Mouse (Mus musculus) liver, embryonic 15.5 days (tissue): ENCODE measurements around the gene Scg5. TPM values are rescaled to one million over a fixed set of nuclear protein-coding genes. Genes with fewer than 3 reads are reported as not detected.
A peak's percentile ranks its signal among the peaks of the same experiment; 100 is the strongest.

Source experiments
- ATAC-seq: fragments of 200-750 bp; cut with Nextera tagmentation; 2 replicates; pipeline ENCODE4 v1.8.0; 2017; ENCODE audit warnings: moderate number of reproducible peaks, mild to moderate bottlenecking, moderate library complexity; ENCODE audit not compliant: insufficient read depth
- H3K27ac ChIP-seq: fragments of 300-500 bp; sonication (generic); replicated peaks from 2 replicates; pipeline ENCODE4 v1.5.1; 2015; ENCODE audit warnings: mild to moderate bottlenecking, inconsistent platforms
- H3K27me3 ChIP-seq: fragments of 300-500 bp; sonication (generic); 2 replicates; pipeline ENCODE4 v1.6.1; 2015; ENCODE audit warnings: mild to moderate bottlenecking, inconsistent platforms
- H3K36me3 ChIP-seq: fragments of 300-500 bp; sonication (generic); replicated peaks from 2 replicates; pipeline ENCODE4 v1.6.1; 2015; ENCODE audit warnings: moderate library complexity, mild to moderate bottlenecking, inconsistent platforms
- H3K4me1 ChIP-seq: fragments of 300-500 bp; sonication (generic); replicated peaks from 2 replicates; pipeline ENCODE4 v1.6.1; 2015; ENCODE audit warnings: inconsistent platforms
- H3K4me2 ChIP-seq: fragments of 300-500 bp; sonication (generic); 2 replicates; pipeline ENCODE4 v1.6.1; 2015; ENCODE audit warnings: moderate library complexity, mild to moderate bottlenecking, inconsistent platforms
- H3K4me3 ChIP-seq: fragments of 300-500 bp; sonication (generic); replicated peaks from 2 replicates; pipeline ENCODE4 v1.5.1; 2015; ENCODE audit warnings: mild to moderate bottlenecking, inconsistent platforms
- H3K9ac ChIP-seq: fragments of 300-500 bp; sonication (generic); 2 replicates; pipeline ENCODE4 v1.6.1; 2015; ENCODE audit warnings: moderate library complexity, mild to moderate bottlenecking, inconsistent platforms
- H3K9me3 ChIP-seq: fragments of 300-500 bp; sonication (generic); replicated peaks from 2 replicates; pipeline ENCODE4 v1.6.1; 2016; ENCODE audit warnings: inconsistent platforms
- WGBS: fragments of 180-500 bp; shearing (Covaris S2); methylation state at CpG from one replicate; pipeline ENCODE4 v1.1.7; 2015; ENCODE audit warnings: mixed read lengths; ENCODE audit not compliant: insufficient replicate concordance; 5-methylcytosine and 5-hydroxymethylcytosine counted together
- polyA plus RNA-seq: library from polyadenylated mRNA; unstranded; fragments of >200 nt; fragmentation: Nextera tagmentation; extraction: Ambion mirVana; gene quantifications from 2 replicates; pipeline ENCODE4 v1.2.1, GENCODE M21; 2015

Scg5 gene
- polyA plus RNA-seq = 0.09 and 0.14 TPM in 2 replicates

GRCm38 (mm10) chr2:113828943-113829882 is at the start of gene Scg5:
Gene Scg5 (minus strand): TSS chr2:113829121.
- Histone ChIP-seq H3K4me3 (no peak within 1 kb of the TSS), H3K9me3 (0 out of 2 replicates have a peak, but pooled peaks cover 5% of the 10 kb centered on the region), H3K9ac (no peak within 1 kb of the TSS), H3K4me1 (peaks cover 7% of the 10 kb centered on the region; the same call in 1 of the 2 replicates), H3K27ac (no peak within 1 kb of the TSS), H3K27me3 (no peaks in the 10 kb centered on the region), H3K4me2 (peak within 1 kb of the TSS; percentile 38; the same call in 1 of the 2 replicates), H3K36me3 (peaks cover 26% of the 10 kb centered on the region)
- 0 out of 2 replicates have a peak, but pooled peaks have one; percentile 28 for ATAC-seq
- WGBS = 26% methylated on average over 23 of the region's 23 CpGs

- no peaks in the 10 kb centered on the region for H3K36me3 ChIP-seq
- no peak overlapping the region for H3K4me2 ChIP-seq
- H3K4me1 ChIP-seq = no peaks in the 10 kb centered on the region
- H3K27me3 ChIP-seq = no peaks in the 10 kb centered on the region
- 68% methylated on average over 1 of the region's 1 CpGs for WGBS
- no peak overlapping the region for H3K4me3 ChIP-seq
- no peaks in the 10 kb centered on the region for H3K9me3 ChIP-seq
- no peak overlapping the region for H3K9ac ChIP-seq
- H3K27ac ChIP-seq = no peak overlapping the region
- ATAC-seq = no peak
Observed at GRCm38 (mm10) chr2:113870115-113870514, 41.2 kb upstream of the Scg5 start.

DNA sequence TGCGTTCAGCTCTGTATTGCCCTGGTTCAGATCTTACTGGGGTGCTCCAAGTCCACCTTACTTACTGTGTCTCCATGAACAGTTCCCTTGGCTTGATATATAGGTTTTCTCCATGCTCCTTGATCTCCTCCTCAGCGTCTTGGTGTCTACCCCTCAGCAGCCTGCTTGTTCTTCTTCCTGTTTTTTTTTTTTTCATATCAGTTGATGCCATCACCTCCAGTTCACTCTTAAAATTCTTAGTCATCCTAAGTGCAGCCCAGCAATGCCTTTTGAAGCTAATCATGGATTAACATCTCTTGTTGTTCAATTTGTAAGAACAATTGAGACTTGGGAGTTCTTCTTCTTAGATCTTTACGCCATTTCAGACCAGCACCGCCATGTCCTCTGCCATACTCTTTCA is 39.5 kb upstream of the Scg5 start:
- Histone ChIP-seq H3K9ac (no peak overlapping the region), H3K4me2 (no peak overlapping the region), H3K9me3 (no peaks in the 10 kb centered on the region), H3K27ac (no peak overlapping the region), H3K27me3 (no peaks in the 10 kb centered on the region), H3K36me3 (no peaks in the 10 kb centered on the region), H3K4me3 (no peak overlapping the region), H3K4me1 (no peaks in the 10 kb centered on the region)
- no peak for ATAC-seq
- WGBS = 53% methylated on average over 4 of the region's 4 CpGs

DNA sequence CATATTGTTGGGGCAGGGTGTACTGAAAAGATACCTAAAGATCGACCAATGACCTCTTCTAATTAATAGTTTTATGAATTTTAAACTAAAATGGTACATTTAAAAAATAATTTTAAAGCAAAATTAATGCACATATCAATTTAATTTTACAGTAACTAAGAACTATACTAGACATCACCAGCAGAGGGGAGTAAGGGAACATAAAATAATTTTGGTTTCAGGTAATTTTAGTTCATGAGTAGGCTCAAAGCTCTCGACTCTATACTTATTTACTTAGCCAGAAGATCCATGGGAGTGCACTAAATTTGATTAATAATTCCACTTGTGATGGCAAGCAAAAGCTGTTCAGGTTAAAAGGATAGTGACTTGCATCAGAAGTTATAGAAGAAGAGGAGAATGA is 37.2 kb upstream of the Scg5 start:
- WGBS = 21% methylated on average over 2 of the region's 2 CpGs
- Histone ChIP-seq H3K9ac (no peak overlapping the region), H3K36me3 (no peaks in the 10 kb centered on the region), H3K4me3 (no peak overlapping the region), H3K27me3 (no peaks in the 10 kb centered on the region), H3K4me1 (no peaks in the 10 kb centered on the region), H3K9me3 (no peaks in the 10 kb centered on the region), H3K27ac (no peak overlapping the region), H3K4me2 (no peak overlapping the region)
- ATAC-seq = no peak

GRCm38 (mm10) chr2:113849141-113849540 is 20.2 kb upstream of the Scg5 start:
- 5% methylated on average over 3 of the region's 3 CpGs for WGBS
- Histone ChIP-seq H3K4me2 (peak overlapping the region; percentile 78), H3K4me3 (peak overlapping the region; percentile 98), H3K4me1 (peaks cover 23% of the 10 kb centered on the region), H3K27ac (peak overlapping the region; percentile 96), H3K9ac (peak overlapping the region; percentile 93), H3K36me3 (peaks cover 23% of the 10 kb centered on the region), H3K9me3 (no peaks in the 10 kb centered on the region), H3K27me3 (0 out of 2 replicates have a peak, but pooled peaks cover 2% of the 10 kb centered on the region)
- no peak for ATAC-seq

- Histone ChIP-seq H3K4me2 (peak within 1 kb of the TSS; percentile 78), H3K27ac (peak within 1 kb of the TSS; percentile 96), H3K27me3 (0 out of 2 replicates have a peak, but pooled peaks cover 2% of the 10 kb centered on the region), H3K4me1 (peaks cover 23% of the 10 kb centered on the region), H3K9ac (peak within 1 kb of the TSS; percentile 93), H3K4me3 (peak within 1 kb of the TSS; percentile 98), H3K9me3 (no peaks in the 10 kb centered on the region), H3K36me3 (peaks cover 30% of the 10 kb centered on the region)
- peak; percentile 98 for ATAC-seq
- WGBS = under 1% methylated on average over 48 of the region's 48 CpGs
Observed at GRCm38 (mm10) chr2:113848245-113849121, 19.6 kb upstream of the Scg5 start, which contains the start of gene Arhgap11a. Gene Arhgap11a (minus strand): TSS chr2:113848661.

DNA sequence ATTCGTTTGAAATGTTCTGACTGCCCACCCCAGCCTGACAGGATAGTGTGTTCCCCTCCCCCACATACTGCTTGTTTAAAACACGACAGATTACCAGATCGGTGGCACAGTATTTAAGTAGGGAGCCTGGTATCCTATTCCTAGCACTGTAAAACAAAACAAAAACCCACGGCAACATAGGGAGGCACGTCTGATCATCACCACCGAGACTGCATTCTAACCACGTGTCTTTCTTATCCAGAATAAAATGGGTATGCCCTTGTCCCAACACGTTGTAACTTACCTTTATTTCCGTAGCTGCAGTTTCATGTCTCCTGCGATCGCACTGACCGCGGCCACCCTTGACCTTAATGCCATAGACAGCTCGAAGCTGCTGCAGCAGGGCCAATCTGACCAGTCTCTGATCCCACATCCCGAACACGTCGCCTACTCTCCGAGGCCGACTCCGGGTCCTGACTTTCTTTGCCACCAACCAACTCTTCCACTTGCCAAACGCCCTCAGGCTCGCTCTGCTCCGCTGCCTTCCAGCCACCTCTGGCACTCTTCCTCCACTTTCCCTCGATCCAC is 18.8 kb upstream of the Scg5 start:
- 0 out of 2 replicates have a peak, but pooled peaks cover 2% of the 10 kb centered on the region for H3K27me3 ChIP-seq
- peaks cover 35% of the 10 kb centered on the region for H3K36me3 ChIP-seq
- H3K9ac ChIP-seq = peak overlapping the region; percentile 93
- peak overlapping the region; percentile 78 for H3K4me2 ChIP-seq
- peak overlapping the region; percentile 96 for H3K27ac ChIP-seq
- WGBS = under 1% methylated on average over 24 of the region's 24 CpGs
- peak overlapping the region; percentile 98 for H3K4me3 ChIP-seq
- ATAC-seq = peak; percentile 16
- H3K9me3 ChIP-seq = no peaks in the 10 kb centered on the region
- H3K4me1 ChIP-seq = peaks cover 25% of the 10 kb centered on the region

- Histone ChIP-seq H3K27me3 (no peaks in the 10 kb centered on the region), H3K9me3 (no peaks in the 10 kb centered on the region), H3K4me1 (peaks cover 25% of the 10 kb centered on the region), H3K4me2 (no peak overlapping the region), H3K4me3 (no peak overlapping the region), H3K9ac (no peak overlapping the region), H3K36me3 (peaks cover 56% of the 10 kb centered on the region), H3K27ac (no peak overlapping the region)
- ATAC-seq = no peak
- WGBS = 77% methylated on average over 4 of the region's 4 CpGs
Observed at GRCm38 (mm10) chr2:113845081-113845480, 16.2 kb upstream of the Scg5 start.

DNA sequence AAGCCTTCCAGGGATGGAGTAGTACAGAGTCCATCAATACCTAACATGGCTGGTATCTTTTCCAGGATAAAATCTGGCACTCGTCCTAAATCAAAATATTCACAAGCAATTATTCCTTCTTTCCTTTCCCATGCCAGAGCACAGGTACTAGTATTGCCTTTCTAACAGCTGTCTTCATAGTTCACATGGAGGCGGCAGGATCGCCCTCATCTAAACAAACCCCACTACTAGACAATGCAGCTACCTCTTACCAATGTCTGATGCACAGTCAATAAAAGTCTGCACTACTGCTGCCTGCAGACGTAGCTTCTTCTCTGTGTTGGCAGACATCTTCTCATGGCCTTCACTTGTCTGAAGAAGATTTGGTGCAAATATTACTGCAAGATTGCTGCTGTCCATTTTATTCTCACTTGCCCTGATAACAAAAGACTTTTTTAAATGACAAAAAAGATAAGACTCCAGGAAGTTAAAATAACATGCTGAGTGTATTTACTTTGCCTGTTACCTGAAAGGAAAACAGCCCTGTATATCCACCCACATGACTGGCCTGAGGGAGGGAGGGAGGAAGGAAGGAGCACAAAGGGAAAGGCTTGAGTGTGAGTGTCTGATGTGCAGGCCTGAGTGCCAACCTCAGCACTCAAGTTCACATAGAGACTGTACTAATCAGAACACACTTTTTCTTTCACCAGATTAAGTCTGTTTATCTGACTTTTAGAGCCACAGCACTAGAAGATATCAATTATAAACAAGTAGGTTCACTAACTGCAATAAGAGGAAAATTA is 12.9 kb upstream of the Scg5 start:
- Histone ChIP-seq H3K4me1 (peaks cover 18% of the 10 kb centered on the region), H3K4me3 (no peak overlapping the region)

DNA sequence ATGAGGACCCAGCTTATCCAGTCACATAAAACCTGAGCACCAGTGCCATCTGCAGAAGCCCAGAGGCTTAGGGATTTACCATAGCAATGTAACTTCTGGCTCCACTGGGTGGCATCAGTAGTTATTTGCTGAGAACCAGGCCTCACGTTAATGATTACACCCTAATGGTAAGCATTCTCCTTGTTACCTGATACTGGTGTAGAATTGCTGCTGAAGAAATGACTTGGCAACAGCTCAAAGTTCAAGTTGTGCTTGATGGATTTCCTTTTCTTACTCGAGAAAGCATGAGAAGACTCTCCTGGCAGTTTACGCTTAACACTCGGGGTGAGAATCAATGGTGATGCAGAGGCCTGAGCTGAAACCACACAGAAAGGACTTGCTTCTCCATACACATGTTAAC is 10.6 kb upstream of the Scg5 start:
- Histone ChIP-seq H3K27ac (no peak overlapping the region), H3K36me3 (peaks cover 84% of the 10 kb centered on the region)
- WGBS = 74% methylated on average over 4 of the region's 4 CpGs

More for the DNA sequence above, 12.9 kb upstream of the Scg5 start:
- WGBS = 87% methylated on average over 4 of the region's 4 CpGs
- Histone ChIP-seq H3K9ac (no peak overlapping the region), H3K9me3 (no peaks in the 10 kb centered on the region), H3K36me3 (peaks cover 80% of the 10 kb centered on the region), H3K27ac (no peak overlapping the region), H3K4me2 (no peak overlapping the region), H3K27me3 (no peaks in the 10 kb centered on the region)
- no peak for ATAC-seq

More for the DNA sequence above, 10.6 kb upstream of the Scg5 start:
- Histone ChIP-seq H3K9ac (no peak overlapping the region), H3K4me2 (no peak overlapping the region), H3K27me3 (no peaks in the 10 kb centered on the region), H3K4me1 (0 out of 2 replicates have a peak, but pooled peaks cover 2% of the 10 kb centered on the region), H3K4me3 (no peak overlapping the region), H3K9me3 (no peaks in the 10 kb centered on the region)
- ATAC-seq = no peak
